16 mouse cellular contexts compared by ENCODE assay signal in genomic region chr14:46517258-46517657, GRCm38 (mm10).
A peak's percentile ranks its signal among the peaks of the same experiment; 100 is the strongest.
DNase-seq lines count a peak whose midpoint lies in the region; ATAC-seq lines count a peak whose summit lies in the region.
"Had no signal": no experiment of that assay in that cellular context is flagged by ENCODE, and none has a peak within 500 bp of the region (broad histone marks: within the 10 kb centered on the region; RNA-seq: fewer than 3 reads in every experiment).

No protein-coding gene starts in this region.

- H3K27ac ChIP-seq in lung, embryonic 16.5 days (ENCODE audit: low read length), result peak overlapping the region; percentile 62
- no peak overlapping the region for H3K27ac ChIP-seq in forebrain, embryonic 13.5 days
- H3K27ac ChIP-seq: embryonic facial prominence, embryonic 13.5 days; hindbrain, embryonic 10.5 days; left cerebral cortex, adult 2 months; limb, embryonic 13.5 days; midbrain, embryonic 12.5 days had no signal

- H3K27me3 ChIP-seq in lung, embryonic 16.5 days (ENCODE audit: control insufficient read depth, insufficient read depth, low read depth, low read length), result no peaks in the 10 kb centered on the region
- H3K27me3 ChIP-seq in forebrain, embryonic 13.5 days, result no peaks in the 10 kb centered on the region
- H3K27me3 ChIP-seq: embryonic facial prominence, embryonic 13.5 days; limb, embryonic 13.5 days; midbrain, embryonic 12.5 days had no signal

- peak; percentile 72; the same call in 1 of the 2 replicates for ATAC-seq in lung, embryonic 16.5 days (ENCODE audit: low read depth)
- no peak for ATAC-seq in forebrain, embryonic 13.5 days
- ATAC-seq: inflammation-experienced regulatory T-cells, adult 6 months; liver, postnatal 0 days had no signal

- H3K36me3 ChIP-seq in lung, embryonic 16.5 days (ENCODE audit: control insufficient read depth, insufficient read depth, low read length), result no peaks in the 10 kb centered on the region
- H3K36me3 ChIP-seq in forebrain, embryonic 13.5 days (ENCODE audit: poor library complexity, severe bottlenecking), result no peaks in the 10 kb centered on the region
- H3K36me3 ChIP-seq: embryonic facial prominence, embryonic 13.5 days; hindbrain, embryonic 10.5 days; limb, embryonic 13.5 days; midbrain, embryonic 12.5 days had no signal

- no peak overlapping the region for H3K9ac ChIP-seq in lung, embryonic 16.5 days (ENCODE audit: low read length)
- H3K9ac ChIP-seq in forebrain, embryonic 13.5 days, result no peak overlapping the region
- H3K9ac ChIP-seq: embryonic facial prominence, embryonic 13.5 days; limb, embryonic 13.5 days; liver, postnatal 0 days; midbrain, embryonic 12.5 days had no signal

- peaks cover 10% of the 10 kb centered on the region; the same call in 1 of the 2 replicates for H3K4me1 ChIP-seq in lung, embryonic 16.5 days (replicated peaks; ENCODE audit: control insufficient read depth, insufficient read depth, low read length)
- H3K4me1 ChIP-seq in forebrain, embryonic 13.5 days, result no peaks in the 10 kb centered on the region
- H3K4me1 ChIP-seq: embryonic facial prominence, embryonic 13.5 days; hindbrain, embryonic 10.5 days; midbrain, embryonic 12.5 days had no signal

- peak; percentile 52 for DNase-seq in ovary, adult 18-20 months (ENCODE audit: low spot score)
- DNase-seq in ovary, postnatal 10 days (ENCODE audit: low spot score), result no peak
- peak; percentile 16 to 20 for DNase-seq in kidney, adult 8-10 months
- no peak for DNase-seq in cerebellum, adult 11 months
- DNase-seq in embryo, embryonic 10 days (ENCODE audit: low spot score), result no peak
- DNase-seq: cerebellum, adult 11-12 months; liver, postnatal 0 days; right cerebral cortex, postnatal 25 days had no signal

- no peaks in the 10 kb centered on the region for H3K9me3 ChIP-seq in lung, embryonic 16.5 days (ENCODE audit: control insufficient read depth, low read length)
- no peaks in the 10 kb centered on the region for H3K9me3 ChIP-seq in forebrain, embryonic 13.5 days (replicated peaks)
- H3K9me3 ChIP-seq: embryonic facial prominence, embryonic 13.5 days; hindbrain, embryonic 10.5 days; limb, embryonic 13.5 days; midbrain, embryonic 12.5 days had no signal

- no peak overlapping the region for H3K4me3 ChIP-seq in lung, embryonic 16.5 days (ENCODE audit: low read length)
- H3K4me3 ChIP-seq in forebrain, embryonic 13.5 days, result no peak overlapping the region
- H3K4me3 ChIP-seq: embryonic facial prominence, embryonic 13.5 days; hindbrain, embryonic 10.5 days; left cerebral cortex, adult 2 months; limb, embryonic 13.5 days; midbrain, embryonic 12.5 days had no signal

- H3K4me2 ChIP-seq in lung, embryonic 16.5 days (ENCODE audit: low read depth, low read length), result no peak overlapping the region
- H3K4me2 ChIP-seq in forebrain, embryonic 13.5 days, result no peak overlapping the region
- H3K4me2 ChIP-seq: embryonic facial prominence, embryonic 13.5 days; limb, embryonic 13.5 days; midbrain, embryonic 12.5 days had no signal

- WGBS in lung, embryonic 16.5 days, result 43% methylated on average over 4 of the region's 4 CpGs
- WGBS in forebrain, embryonic 13.5 days, result 64% methylated on average over 4 of the region's 4 CpGs

Comparison
In these comparisons a context has a peak if more than half of its experiments do, and no peak if none do; other contexts are left out.
1. DNase-seq: peak in ovary, adult 18-20 months (single experiment) and kidney, adult 8-10 months (2 of 2); none in ovary, postnatal 10 days (single experiment), cerebellum, adult 11 months (single experiment) and embryo, embryonic 10 days (single experiment).